Mouse (Mus musculus) B cell, adult (primary cell): ENCODE measurements around the gene Vmn1r34. TPM values are rescaled to one million over a fixed set of nuclear protein-coding genes. Genes with fewer than 3 reads are reported as not detected.

ENCODE experiments used
- total RNA-seq: library from RNA; stranded (reverse); gene quantifications from 4 replicates; pipeline ENCODE4 v1.2.4, GENCODE M21; 2023; ENCODE audit not compliant: inconsistent age

The Vmn1r34 gene
- total RNA-seq, result not detected in 4 replicates

GRCm38 (mm10) chr6:66643779-66644178 is at the start of gene Vmn1r34:
TSS of gene Vmn1r34 (minus strand) at chr6:66643879.

DNA sequence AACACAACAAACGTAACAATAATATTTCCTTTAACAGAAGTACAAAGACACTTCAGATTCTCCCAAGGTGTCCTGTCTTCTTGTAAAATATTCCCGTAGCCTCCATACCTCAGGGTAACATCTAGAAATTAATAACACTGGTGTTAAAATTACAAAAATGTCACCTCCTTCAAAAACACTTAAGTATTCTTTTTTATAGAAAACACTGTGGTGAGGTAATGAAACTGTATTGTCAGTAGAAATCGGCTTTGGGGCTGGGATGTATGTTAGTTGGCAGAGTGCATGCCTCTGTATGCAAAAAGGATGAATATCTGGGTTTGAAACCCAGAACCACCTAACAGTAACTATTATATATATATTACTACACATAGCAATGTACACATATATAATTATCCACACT is 42.1 kb upstream of the Vmn1r34 start, which contains the start of gene Vmn1r35:
TSS of gene Vmn1r35 (minus strand) at position 101 of the 400 bp plus-strand sequence.

DNA sequence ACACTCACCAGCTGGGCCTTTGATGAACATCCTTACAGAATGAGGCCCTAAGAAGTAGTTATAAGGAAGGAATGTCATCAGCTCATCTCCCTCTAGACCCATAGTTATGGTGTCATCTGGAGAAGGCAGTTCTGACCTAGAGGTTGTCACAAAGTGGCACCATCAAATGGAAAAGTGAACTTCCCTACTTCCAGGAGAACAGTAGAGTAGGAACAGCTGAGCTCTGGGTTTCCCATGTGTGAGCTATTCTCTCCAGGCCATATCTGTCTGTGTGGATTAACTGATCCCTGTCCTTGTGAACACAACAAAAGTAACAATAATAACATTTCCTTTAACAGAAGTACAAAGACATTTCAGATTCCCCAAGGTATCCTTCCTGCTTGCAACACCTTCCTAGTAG is 25.5 kb downstream of the Vmn1r34 start, which contains the start of gene Vmn1r33:
TSS of gene Vmn1r33 (minus strand) at position 101 of the 400 bp plus-strand sequence.

Other genes starting within 250 kb of the Vmn1r34 start
- gene Mad2l1, start 108.5 kb downstream of the Vmn1r34 start, total RNA-seq, result 14.0 to 19.8 TPM (median 19.0 TPM) in 4 replicates
- gene Vmn1r32, start 83.8 kb downstream of the Vmn1r34 start, total RNA-seq, result not detected in 4 replicates
- gene Vmn1r33, start 25.6 kb downstream of the Vmn1r34 start, total RNA-seq, result not detected in 4 replicates
- not detected in 4 replicates for gene Vmn1r35, start 42.0 kb upstream of the Vmn1r34 start, total RNA-seq
- not detected in 4 replicates for gene Vmn1r36, start 75.3 kb upstream of the Vmn1r34 start, total RNA-seq
- not detected in 4 replicates for gene Vmn1r37, start 85.5 kb upstream of the Vmn1r34 start, total RNA-seq
- gene Vmn1r38, start 138.7 kb upstream of the Vmn1r34 start, total RNA-seq, result not detected in 4 replicates
- gene Vmn1r39, start 166.7 kb upstream of the Vmn1r34 start, total RNA-seq, result not detected in 4 replicates